Mouse (Mus musculus): Measurements from ENCODE around the gene Ms4a4b.
"Not testable (repeated sequence)": the region's sequence is repeated elsewhere in the genome, so short reads cannot be mapped to it uniquely, and the experiment has no call there.

The Ms4a4b gene

GRCm38 (mm10) chr19:11443338-11443737 is at the start of gene Ms4a4b:
TSS of gene Ms4a4b (plus strand) at chr19:11443553.
- DNase-seq (ENCODE audit: low read depth in 1 of 2, low spot score in 2 of 2) = no peak

GRCm38 (mm10) chr19:11395769-11396168 is 47.6 kb upstream of the Ms4a4b start:
- DNase-seq (ENCODE audit: low read depth in 1 of 2, low spot score in 2 of 2) = no peak

GRCm38 (mm10) chr19:11404527-11404926 is 38.8 kb upstream of the Ms4a4b start, which contains the start of gene Ms4a4c:
TSS of gene Ms4a4c (plus strand) at chr19:11404770.
- DNase-seq (ENCODE audit: low read depth in 1 of 2, low spot score in 2 of 2) = no peak

GRCm38 (mm10) chr19:11407428-11407827 is 35.9 kb upstream of the Ms4a4b start:
- no peak for DNase-seq (ENCODE audit: low read depth in 1 of 2, low spot score in 2 of 2)

GRCm38 (mm10) chr19:11408591-11408990 is 34.8 kb upstream of the Ms4a4b start:
- no peak for DNase-seq (ENCODE audit: low read depth in 1 of 2, low spot score in 2 of 2)

GRCm38 (mm10) chr19:11411640-11412039 is 31.7 kb upstream of the Ms4a4b start:
- DNase-seq (ENCODE audit: low read depth in 1 of 2, low spot score in 2 of 2) = no peak

GRCm38 (mm10) chr19:11414084-11414483 is 29.3 kb upstream of the Ms4a4b start:
- DNase-seq (ENCODE audit: low read depth in 1 of 2, low spot score in 2 of 2) = no peak

- DNase-seq (ENCODE audit: low read depth in 1 of 2, low spot score in 2 of 2) = no peak
These were observed 27.8 kb upstream of the Ms4a4b start for GRCm38 (mm10) chr19:11415581-11415980.

GRCm38 (mm10) chr19:11418865-11419264 is 24.5 kb upstream of the Ms4a4b start:
- DNase-seq (ENCODE audit: low read depth in 1 of 2, low spot score in 2 of 2) = not testable (repeated sequence)

- peak in 1 of 2 experiments; percentile 33 for DNase-seq (ENCODE audit: low read depth in 1 of 2, low spot score in 2 of 2)
These were observed 12.1 kb upstream of the Ms4a4b start for GRCm38 (mm10) chr19:11431209-11431608.

GRCm38 (mm10) chr19:11435058-11435834 is 8.1 kb upstream of the Ms4a4b start:
- DNase-seq (ENCODE audit: low read depth in 1 of 2, low spot score in 2 of 2) = no peak

GRCm38 (mm10) chr19:11443964-11444363 is 611 bp downstream of the Ms4a4b start:
- no peak for DNase-seq (ENCODE audit: low read depth in 1 of 2, low spot score in 2 of 2)

GRCm38 (mm10) chr19:11447238-11447637 is 3.9 kb downstream of the Ms4a4b start:
- DNase-seq (ENCODE audit: low read depth in 1 of 2, low spot score in 2 of 2) = no peak

GRCm38 (mm10) chr19:11459041-11459440 is 15.7 kb downstream of the Ms4a4b start:
- DNase-seq (ENCODE audit: low read depth in 1 of 2, low spot score in 2 of 2) = not testable (repeated sequence)

GRCm38 (mm10) chr19:11464795-11465194 is 21.4 kb downstream of the Ms4a4b start:
- peak in 1 of 2 experiments; percentile 33 for DNase-seq (ENCODE audit: low read depth in 1 of 2, low spot score in 2 of 2)

- DNase-seq (ENCODE audit: low read depth in 1 of 2, low spot score in 2 of 2) = no peak
These were observed 23.1 kb downstream of the Ms4a4b start for GRCm38 (mm10) chr19:11466471-11466870.

- not testable (repeated sequence) for DNase-seq (ENCODE audit: low read depth in 1 of 2, low spot score in 2 of 2)
These were observed 25.0 kb downstream of the Ms4a4b start for GRCm38 (mm10) chr19:11468361-11468760.

- DNase-seq (ENCODE audit: low read depth in 1 of 2, low spot score in 2 of 2) = peak in 1 of 2 experiments; percentile 38
These were observed 25.9 kb downstream of the Ms4a4b start, which contains the start of gene Ms4a6c for GRCm38 (mm10) chr19:11469215-11469614. TSS of gene Ms4a6c (plus strand) at chr19:11469366.

- no peak for DNase-seq (ENCODE audit: low read depth in 1 of 2, low spot score in 2 of 2)
These were observed 36.4 kb downstream of the Ms4a4b start for GRCm38 (mm10) chr19:11479714-11480113.

GRCm38 (mm10) chr19:11482684-11483083 is 39.3 kb downstream of the Ms4a4b start:
- DNase-seq (ENCODE audit: low read depth in 1 of 2, low spot score in 2 of 2) = no peak

- DNase-seq (ENCODE audit: low read depth in 1 of 2, low spot score in 2 of 2) = no peak
These were observed 40.6 kb downstream of the Ms4a4b start for GRCm38 (mm10) chr19:11483941-11484340.

- no peak for DNase-seq (ENCODE audit: low read depth in 1 of 2, low spot score in 2 of 2)
These were observed 41.0 kb downstream of the Ms4a4b start for GRCm38 (mm10) chr19:11484388-11484787.

GRCm38 (mm10) chr19:11485266-11485665 is 41.9 kb downstream of the Ms4a4b start:
- no peak for DNase-seq (ENCODE audit: low read depth in 1 of 2, low spot score in 2 of 2)

Data from monocyte, adult 2 months (primary cell).